Mouse (Mus musculus) ZHBTc4 (cell line): ENCODE measurements around the gene Pfn4.
A peak's percentile ranks its signal among the peaks of the same experiment; 100 is the strongest.
"Not testable (repeated sequence)": the region's sequence is repeated elsewhere in the genome, so short reads cannot be mapped to it uniquely, and the experiment has no call there.

Experiments
- DNase-seq: peaks from one replicate; pipeline ENCODE4 v3.0.0-alpha.2; 2011; ENCODE audit warnings: low read depth, low spot score

Gene Pfn4

GRCm38 (mm10) chr12:4784466-4784865 is 15.6 kb downstream of the Pfn4 start:
- no peak for DNase-seq

- DNase-seq, result not testable (repeated sequence)
Measured at GRCm38 (mm10) chr12:4788128-4788527, 19.3 kb downstream of the Pfn4 start.

- peak; percentile 26 for DNase-seq
Measured at GRCm38 (mm10) chr12:4793718-4794117, 24.9 kb downstream of the Pfn4 start.

GRCm38 (mm10) chr12:4797471-4797870 is 28.6 kb downstream of the Pfn4 start:
- DNase-seq, result not testable (repeated sequence)

GRCm38 (mm10) chr12:4811036-4811435 is 42.2 kb downstream of the Pfn4 start:
- no peak for DNase-seq

- DNase-seq, result no peak
Measured at GRCm38 (mm10) chr12:4811705-4812104, 42.9 kb downstream of the Pfn4 start.

GRCm38 (mm10) chr12:4813636-4814035 is 44.8 kb downstream of the Pfn4 start:
- no peak for DNase-seq

- DNase-seq, result no peak
Measured at GRCm38 (mm10) chr12:4816680-4817360, 48.0 kb downstream of the Pfn4 start.

GRCm38 (mm10) chr12:4817361-4818101 is 48.7 kb downstream of the Pfn4 start, which contains the start of gene Sf3b6:
Sf3b6 (plus strand) TSS chr12:4817544.
- peak; percentile 99 for DNase-seq

- DNase-seq, result peak; percentile 36
Measured at GRCm38 (mm10) chr12:4827256-4827655, 58.4 kb downstream of the Pfn4 start.
